Mouse (Mus musculus): Measurements from ENCODE around the gene Nox4.

- TF ChIP-seq GATA1 (IDR thresholded peaks at IDR 0.05; ENCODE audit: borderline replicate concordance, low read length): no peak
- no peak for TF ChIP-seq FLI1 (IDR thresholded peaks at IDR 0.05; ENCODE audit: low read length)
Observed at GRCm38 (mm10) chr7:87371316-87371715, 125.4 kb downstream of the Nox4 start.
